Mouse (Mus musculus) stomach, postnatal 0 days (tissue): ENCODE measurements at regions not wholly inside any gene's neighbourhood (a gene's known extent, or its start where the extent isn't known, plus 50 kb on each side); places are given as distances from the start of the nearest gene placed in this dataset.

Source experiments
- ATAC-seq: fragments of 200-750 bp; cut with Nextera tagmentation; 2 replicates; pipeline ENCODE4 v1.8.0; 2017; ENCODE audit not compliant: low FRiP score, low TSS enrichment
- DNase-seq: peaks from one replicate; pipeline ENCODE4 v3.0.0-alpha.2; 2016; ENCODE audit warnings: low spot score
- H3K27ac ChIP-seq: fragments of 300-500 bp; sonication (generic); replicated peaks from 2 replicates; pipeline ENCODE4 v1.5.1; 2014; ENCODE audit warnings: mild to moderate bottlenecking, control low read depth
- H3K27me3 ChIP-seq: fragments of 300-500 bp; sonication (generic); 2 replicates; pipeline ENCODE4 v1.6.1; 2014; ENCODE audit warnings: low read length; ENCODE audit not compliant: control insufficient read depth, insufficient read depth
- H3K36me3 ChIP-seq: fragments of 300-500 bp; sonication (generic); 2 replicates; pipeline ENCODE4 v1.6.1; 2014; ENCODE audit warnings: low read length, mixed read lengths; ENCODE audit not compliant: control insufficient read depth, insufficient read depth
- H3K4me1 ChIP-seq: fragments of 300-500 bp; sonication (generic); replicated peaks from 2 replicates; pipeline ENCODE4 v1.6.1; 2014; ENCODE audit warnings: antibody characterized with exemption; ENCODE audit not compliant: control insufficient read depth, insufficient read depth
- H3K4me2 ChIP-seq: fragments of 300-500 bp; sonication (generic); replicated peaks from 2 replicates; pipeline ENCODE4 v1.6.1; 2014; ENCODE audit warnings: low read depth, mild to moderate bottlenecking, control low read depth, moderate library complexity
- H3K4me3 ChIP-seq: fragments of 300-500 bp; sonication (generic); 2 replicates; pipeline ENCODE4 v1.5.1; 2014; ENCODE audit warnings: low read depth, low read length, control low read depth
- H3K9ac ChIP-seq: fragments of 300-500 bp; sonication (generic); 2 replicates; pipeline ENCODE4 v1.6.1; 2014; ENCODE audit warnings: mild to moderate bottlenecking, low read length, control low read depth, mixed read lengths
- H3K9me3 ChIP-seq: fragments of 300-500 bp; sonication (generic); 2 replicates; pipeline ENCODE4 v1.6.1; 2016; ENCODE audit warnings: low read length; ENCODE audit not compliant: control insufficient read depth
- CTCF ChIP-seq: IDR thresholded peaks from 2 replicates; pipeline ENCODE4 v1.5.1; 2016; ENCODE audit warnings: antibody characterized with exemption, low read depth, mild to moderate bottlenecking, moderate library complexity
- EP300 ChIP-seq: optimal IDR thresholded peaks from 2 replicates; pipeline ENCODE3; 2016; ENCODE audit warnings: antibody characterized with exemption
- WGBS: fragments of 180-500 bp; shearing (Covaris S2); extraction: QIAGEN DNeasy Blood & Tissue Kit; methylation state at CpG from one replicate; pipeline ENCODE4 v1.1.7; 2014; 5-methylcytosine and 5-hydroxymethylcytosine counted together

DNA sequence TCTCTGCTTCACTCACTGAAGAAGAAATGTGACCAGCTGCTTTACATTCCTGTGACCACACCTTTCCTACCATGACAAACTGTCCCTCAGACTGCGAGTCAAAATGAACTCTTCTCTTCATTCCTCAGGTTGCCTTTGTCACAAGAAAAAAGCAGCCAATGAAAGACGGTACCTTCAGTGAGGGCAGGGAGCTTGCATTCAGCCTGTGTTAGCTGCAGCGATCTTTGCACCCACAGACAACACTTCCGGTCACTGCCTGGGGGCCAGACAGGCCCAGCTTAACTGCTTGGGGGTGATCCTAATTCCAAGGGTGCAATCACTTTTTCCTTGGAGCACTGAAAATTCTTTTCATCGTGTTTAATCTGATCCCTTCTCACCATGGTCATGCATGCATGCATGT, 169.2 kb upstream of the Jade1 start:
- Histone ChIP-seq H3K4me3 (no peak overlapping the region), H3K27ac (no peak overlapping the region), H3K27me3 (no peaks in the 10 kb centered on the region), H3K9me3 (no peaks in the 10 kb centered on the region), H3K4me1 (no peaks in the 10 kb centered on the region), H3K9ac (no peak overlapping the region), H3K36me3 (no peaks in the 10 kb centered on the region), H3K4me2 (no peak overlapping the region)
- no peak for TF ChIP-seq CTCF
- TF ChIP-seq EP300: no peak
- no peak for DNase-seq
- WGBS: 43% methylated on average over 5 of the region's 5 CpGs
- ATAC-seq: no peak

DNA sequence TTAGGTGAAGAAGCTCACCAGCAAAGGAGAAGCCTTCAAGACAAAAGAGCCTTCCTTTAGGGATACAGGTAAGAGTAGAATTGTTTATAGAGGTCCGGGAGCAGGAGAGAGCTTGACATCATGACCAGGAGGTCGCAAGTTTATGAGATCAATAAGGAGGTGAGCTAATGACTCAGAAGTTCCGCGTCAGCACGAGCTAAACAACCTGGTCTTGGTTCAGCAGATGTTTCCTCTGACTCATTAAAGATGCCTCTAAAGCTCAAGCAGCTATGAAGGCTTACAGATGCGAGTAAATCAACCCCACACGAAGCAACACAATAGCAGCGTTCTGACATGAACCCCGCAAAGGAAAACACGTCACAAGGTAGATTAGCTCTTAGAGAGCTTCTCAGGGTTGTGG, 171.1 kb upstream of the Jade1 start:
- 73% methylated on average over 10 of the region's 10 CpGs for WGBS
- H3K9me3 ChIP-seq: no peaks in the 10 kb centered on the region
- H3K4me3 ChIP-seq: no peak overlapping the region
- no peaks in the 10 kb centered on the region for H3K27me3 ChIP-seq
- no peak overlapping the region for H3K27ac ChIP-seq
- ATAC-seq (no peak), DNase-seq (no peak)
- no peak overlapping the region for H3K9ac ChIP-seq
- no peak overlapping the region for H3K4me2 ChIP-seq
- H3K36me3 ChIP-seq: no peaks in the 10 kb centered on the region
- no peak for TF ChIP-seq CTCF
- TF ChIP-seq EP300: no peak
- no peaks in the 10 kb centered on the region for H3K4me1 ChIP-seq

DNA sequence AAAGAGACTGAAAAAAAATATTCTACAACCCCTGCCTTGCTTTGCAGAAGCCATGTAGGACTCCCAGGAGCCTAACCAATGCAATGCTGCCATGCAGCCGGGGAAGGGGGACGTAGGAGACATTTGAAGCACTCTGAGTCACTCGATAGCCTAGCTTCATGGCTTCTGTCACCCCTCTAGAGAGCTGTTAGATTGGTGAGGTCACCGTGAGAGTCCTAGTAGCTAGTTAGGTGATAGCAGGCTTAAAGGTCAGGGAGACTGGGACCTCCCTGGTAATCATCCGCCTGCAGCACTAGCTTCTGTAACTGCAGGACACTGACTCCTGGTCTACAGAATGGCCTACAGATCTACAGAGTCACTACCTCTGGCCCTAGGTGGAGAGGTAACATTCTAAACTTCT, 177.0 kb upstream of the Jade1 start:
- TF ChIP-seq EP300: no peak
- no peak for TF ChIP-seq CTCF
- no peaks in the 10 kb centered on the region for H3K4me1 ChIP-seq
- H3K9me3 ChIP-seq: no peaks in the 10 kb centered on the region
- ATAC-seq (no peak), DNase-seq (no peak)
- H3K9ac ChIP-seq: no peak overlapping the region
- H3K4me3 ChIP-seq: no peak overlapping the region
- WGBS: 83% methylated on average over 5 of the region's 5 CpGs
- H3K27ac ChIP-seq: no peak overlapping the region
- H3K27me3 ChIP-seq: no peaks in the 10 kb centered on the region
- no peak overlapping the region for H3K4me2 ChIP-seq
- H3K36me3 ChIP-seq: no peaks in the 10 kb centered on the region

DNA sequence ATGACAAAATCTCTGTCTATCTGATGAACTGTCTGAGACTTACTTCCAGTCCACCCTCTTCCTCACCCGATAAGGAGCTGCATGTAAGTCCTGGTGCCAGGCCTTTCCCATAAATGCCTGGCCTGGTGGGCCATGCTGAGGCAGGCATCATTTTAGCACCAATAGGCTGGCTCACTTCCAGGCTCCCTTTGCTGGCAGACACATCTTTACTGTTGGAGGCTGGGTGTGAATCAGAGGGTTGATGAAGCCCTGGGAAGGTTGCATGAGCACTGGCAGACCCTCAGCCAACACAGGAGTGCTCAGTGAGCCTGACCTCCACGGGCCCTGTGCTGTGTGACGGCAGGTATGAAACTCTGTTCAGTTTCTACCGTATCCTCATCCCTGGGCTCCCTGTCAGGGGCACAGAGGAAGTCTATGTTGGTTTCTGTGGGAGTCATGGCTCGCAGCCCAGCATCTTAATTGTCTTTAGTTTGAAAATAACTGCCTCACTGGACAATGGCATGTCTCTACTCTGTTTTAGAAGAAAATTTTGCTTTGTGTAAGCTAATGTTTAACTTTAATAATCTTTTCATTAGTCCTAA, 177.6 kb upstream of the Jade1 start:
- H3K27ac ChIP-seq: no peak overlapping the region
- no peaks in the 10 kb centered on the region for H3K4me1 ChIP-seq
- no peaks in the 10 kb centered on the region for H3K27me3 ChIP-seq
- TF ChIP-seq CTCF: no peak
- TF ChIP-seq EP300: no peak
- H3K4me3 ChIP-seq: no peak overlapping the region
- ATAC-seq (no peak), DNase-seq (no peak)
- no peaks in the 10 kb centered on the region for H3K9me3 ChIP-seq
- 72% methylated on average over 5 of the region's 5 CpGs for WGBS
- no peak overlapping the region for H3K4me2 ChIP-seq
- H3K36me3 ChIP-seq: no peaks in the 10 kb centered on the region
- no peak overlapping the region for H3K9ac ChIP-seq

- H3K27me3 ChIP-seq: no peaks in the 10 kb centered on the region
- no peaks in the 10 kb centered on the region for H3K4me1 ChIP-seq
- H3K27ac ChIP-seq: no peak overlapping the region
- DNase-seq (no peak), ATAC-seq (peak; percentile 82)
- H3K36me3 ChIP-seq: no peaks in the 10 kb centered on the region
- 67% methylated on average over 6 of the region's 6 CpGs for WGBS
- no peaks in the 10 kb centered on the region for H3K9me3 ChIP-seq
- no peak overlapping the region for H3K4me2 ChIP-seq
- peak; percentile 49 for TF ChIP-seq CTCF
- no peak for TF ChIP-seq EP300
- no peak overlapping the region for H3K4me3 ChIP-seq
- H3K9ac ChIP-seq: no peak overlapping the region
Observed at GRCm38 (mm10) chr3:41376848-41377582, 178.5 kb upstream of the Jade1 start.

DNA sequence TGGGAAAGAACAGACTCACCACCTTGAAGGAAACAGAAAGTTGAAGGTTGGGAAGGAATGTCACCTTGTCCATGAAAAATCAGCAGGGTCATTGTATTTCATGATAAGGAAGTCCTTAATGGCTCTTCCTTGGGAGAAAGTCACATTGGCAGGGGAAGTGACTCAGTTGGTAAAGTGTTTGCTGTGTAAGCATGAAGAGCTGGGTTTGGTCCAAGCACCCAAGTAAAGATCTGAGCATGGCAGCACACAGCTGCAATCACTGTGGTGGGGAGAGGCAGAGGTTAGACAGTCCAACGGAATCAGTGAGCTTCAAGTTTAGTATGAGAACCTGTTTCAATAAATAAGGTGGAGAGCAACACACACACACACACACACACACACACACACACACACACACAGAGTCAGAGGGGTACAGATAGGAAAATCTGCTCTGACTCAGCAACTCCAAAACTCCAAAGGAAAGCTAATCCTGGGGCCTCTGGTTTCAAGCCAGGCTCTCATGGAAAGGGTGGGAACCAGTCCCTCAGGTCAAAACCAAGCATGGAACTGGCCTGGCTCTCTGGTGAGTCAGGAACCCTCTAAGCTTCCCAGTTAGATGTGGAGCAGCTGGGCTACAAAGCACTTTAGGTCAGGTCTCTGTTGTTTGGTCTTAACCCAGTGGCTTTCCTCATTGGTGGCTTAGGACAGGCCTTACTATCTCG, 180.2 kb upstream of the Jade1 start:
- DNase-seq (peak; percentile 29), ATAC-seq (peak; percentile 59)
- Histone ChIP-seq H3K27me3 (no peaks in the 10 kb centered on the region), H3K4me2 (no peak overlapping the region), H3K9me3 (no peaks in the 10 kb centered on the region), H3K4me1 (no peaks in the 10 kb centered on the region), H3K36me3 (no peaks in the 10 kb centered on the region), H3K9ac (no peak overlapping the region), H3K4me3 (no peak overlapping the region), H3K27ac (no peak overlapping the region; the same call in 1 of the 2 replicates)
- TF ChIP-seq CTCF (no peak), EP300 (no peak)
- WGBS: 46% methylated on average over 2 of the region's 2 CpGs
